Mouse (Mus musculus) intestine, postnatal 0 days (tissue): Measurements from ENCODE around the gene Slamf1. TPM values are rescaled to one million over a fixed set of nuclear protein-coding genes. Genes with fewer than 3 reads are reported as not detected.

ENCODE experiments used
- ATAC-seq: fragments of 200-750 bp; cut with Nextera tagmentation; 2 replicates; pipeline ENCODE4 v1.8.0; 2017; ENCODE audit warnings: mild to moderate bottlenecking, moderate TSS enrichment, moderate library complexity
- H3K27ac ChIP-seq: fragments of 300-500 bp; sonication (generic); 2 replicates; pipeline ENCODE4 v1.5.1; 2014; ENCODE audit warnings: mild to moderate bottlenecking, low read depth, low read length, moderate library complexity
- H3K27me3 ChIP-seq: fragments of 300-500 bp; sonication (generic); replicated peaks from 2 replicates; pipeline ENCODE4 v1.6.1; 2014; ENCODE audit warnings: low read length, mixed read lengths; ENCODE audit not compliant: control insufficient read depth, insufficient read depth
- H3K36me3 ChIP-seq: fragments of 300-500 bp; sonication (generic); 2 replicates; pipeline ENCODE4 v1.6.1; 2014; ENCODE audit warnings: mild to moderate bottlenecking, moderate library complexity; ENCODE audit not compliant: control insufficient read depth, insufficient read depth
- H3K4me1 ChIP-seq: fragments of 300-500 bp; sonication (generic); replicated peaks from 2 replicates; pipeline ENCODE4 v1.6.1; 2014; ENCODE audit warnings: antibody characterized with exemption, low read length, mixed read lengths; ENCODE audit not compliant: control insufficient read depth, insufficient read depth
- H3K4me2 ChIP-seq: fragments of 300-500 bp; sonication (generic); replicated peaks from 2 replicates; pipeline ENCODE4 v1.6.1; 2014; ENCODE audit warnings: low read depth, mild to moderate bottlenecking, moderate library complexity
- H3K4me3 ChIP-seq: fragments of 300-500 bp; sonication (generic); 2 replicates; pipeline ENCODE4 v1.5.1; 2014; ENCODE audit warnings: low read depth, low read length
- H3K9ac ChIP-seq: fragments of 300-500 bp; sonication (generic); 2 replicates; pipeline ENCODE4 v1.6.1; 2014; ENCODE audit warnings: mild to moderate bottlenecking, low read depth, low read length
- H3K9me3 ChIP-seq: fragments of 300-500 bp; sonication (generic); 2 replicates; pipeline ENCODE4 v1.6.1; 2016; ENCODE audit warnings: mixed run types; ENCODE audit not compliant: control insufficient read depth
- CTCF ChIP-seq: sonication (generic); IDR thresholded peaks from 2 replicates; pipeline ENCODE4 v1.5.1; 2016; ENCODE audit warnings: low read depth, mild to moderate bottlenecking, control low read depth, antibody characterized with exemption, moderate library complexity
- WGBS: fragments of 180-500 bp; shearing (Covaris S2); extraction: QIAGEN DNeasy Blood & Tissue Kit; methylation state at CpG from one replicate; pipeline ENCODE4 v1.1.7; 2014; 5-methylcytosine and 5-hydroxymethylcytosine counted together
- polyA plus RNA-seq: library from polyadenylated mRNA; unstranded; fragments of >200 nt; fragmentation: Nextera tagmentation; extraction: Ambion mirVana; gene quantifications from 2 replicates; pipeline ENCODE4 v1.2.1, GENCODE M21; 2015

The Slamf1 gene
- 0.14 TPM in 1 of 2 replicates, not detected in the other for polyA plus RNA-seq

GRCm38 (mm10) chr1:171766898-171767297 is at the start of gene Slamf1:
Slamf1 (plus strand) TSS chr1:171767127.
- WGBS = 29% methylated on average over 6 of the region's 6 CpGs
- Histone ChIP-seq H3K4me1 (no peaks in the 10 kb centered on the region), H3K36me3 (no peaks in the 10 kb centered on the region), H3K9me3 (no peaks in the 10 kb centered on the region), H3K9ac (no peak within 1 kb of the TSS), H3K27ac (no peak within 1 kb of the TSS), H3K27me3 (no peaks in the 10 kb centered on the region), H3K4me3 (no peak within 1 kb of the TSS), H3K4me2 (no peak within 1 kb of the TSS)
- no peak for ATAC-seq
- TF ChIP-seq CTCF = no peak

- no peak overlapping the region for H3K27ac ChIP-seq
- H3K9me3 ChIP-seq = no peaks in the 10 kb centered on the region
- ATAC-seq = no peak
- no peaks in the 10 kb centered on the region for H3K27me3 ChIP-seq
- H3K36me3 ChIP-seq = no peaks in the 10 kb centered on the region
- no peak overlapping the region for H3K4me3 ChIP-seq
- no peaks in the 10 kb centered on the region for H3K4me1 ChIP-seq
- H3K9ac ChIP-seq = no peak overlapping the region
- H3K4me2 ChIP-seq = no peak overlapping the region
- peak; percentile 22; the same call in 1 of the 2 replicates for TF ChIP-seq CTCF
Observed at GRCm38 (mm10) chr1:171731195-171731594, 35.7 kb upstream of the Slamf1 start.

- Histone ChIP-seq H3K4me1 (no peaks in the 10 kb centered on the region), H3K27ac (no peak overlapping the region), H3K9me3 (no peaks in the 10 kb centered on the region), H3K4me2 (no peak overlapping the region), H3K27me3 (no peaks in the 10 kb centered on the region), H3K36me3 (no peaks in the 10 kb centered on the region), H3K9ac (no peak overlapping the region), H3K4me3 (no peak overlapping the region)
- no peak for TF ChIP-seq CTCF
- no peak for ATAC-seq
- 83% methylated on average over 6 of the region's 6 CpGs for WGBS
Observed at GRCm38 (mm10) chr1:171734898-171735297, 32.0 kb upstream of the Slamf1 start.

GRCm38 (mm10) chr1:171748127-171748969 is 18.6 kb upstream of the Slamf1 start:
- H3K4me3 ChIP-seq = no peak overlapping the region
- no peaks in the 10 kb centered on the region for H3K36me3 ChIP-seq
- no peak overlapping the region for H3K27ac ChIP-seq
- no peaks in the 10 kb centered on the region for H3K27me3 ChIP-seq
- H3K9ac ChIP-seq = no peak overlapping the region
- no peak for ATAC-seq
- H3K9me3 ChIP-seq = no peaks in the 10 kb centered on the region
- no peak overlapping the region for H3K4me2 ChIP-seq
- no peak for TF ChIP-seq CTCF
- WGBS = 82% methylated on average over 3 of the region's 3 CpGs
- H3K4me1 ChIP-seq = no peaks in the 10 kb centered on the region

GRCm38 (mm10) chr1:171761853-171762448 is 5.0 kb upstream of the Slamf1 start:
- no peaks in the 10 kb centered on the region for H3K36me3 ChIP-seq
- TF ChIP-seq CTCF = 0 out of 2 replicates have a peak, but pooled peaks have one; percentile 2
- H3K27ac ChIP-seq = no peak overlapping the region
- no peaks in the 10 kb centered on the region for H3K9me3 ChIP-seq
- H3K4me1 ChIP-seq = no peaks in the 10 kb centered on the region
- no peak for ATAC-seq
- 72% methylated on average over 5 of the region's 5 CpGs for WGBS
- H3K9ac ChIP-seq = no peak overlapping the region
- no peaks in the 10 kb centered on the region for H3K27me3 ChIP-seq
- no peak overlapping the region for H3K4me3 ChIP-seq
- H3K4me2 ChIP-seq = no peak overlapping the region

GRCm38 (mm10) chr1:171770996-171771395 is 4.1 kb downstream of the Slamf1 start:
- Histone ChIP-seq H3K9me3 (no peaks in the 10 kb centered on the region), H3K4me2 (no peak overlapping the region), H3K27ac (no peak overlapping the region), H3K36me3 (no peaks in the 10 kb centered on the region), H3K4me3 (no peak overlapping the region), H3K4me1 (no peaks in the 10 kb centered on the region), H3K27me3 (no peaks in the 10 kb centered on the region), H3K9ac (no peak overlapping the region)
- no peak for ATAC-seq
- 69% methylated on average over 6 of the region's 6 CpGs for WGBS
- no peak for TF ChIP-seq CTCF
